8 mouse cellular contexts compared by ENCODE assay signal in genomic region chr15:81860471-81861135, GRCm38 (mm10). TPM values are rescaled to one million over a fixed set of nuclear protein-coding genes. Genes with fewer than 3 reads are reported as not detected.
DNase-seq lines count a peak whose midpoint lies in the region; ATAC-seq and TF ChIP-seq lines count a peak whose summit lies in the region.

No protein-coding gene starts in this region.

- peak overlapping the region; percentile 43 for H3K4me3 ChIP-seq in heart, adult 2 months
- H3K4me3 ChIP-seq in forebrain, embryonic 12.5 days (replicated peaks) = no peak overlapping the region
- no peak overlapping the region for H3K4me3 ChIP-seq in midbrain, embryonic 12.5 days

- no peak overlapping the region for H3K9ac ChIP-seq in heart, adult 2 months (ENCODE audit: low read depth, low read length)
- H3K9ac ChIP-seq in forebrain, embryonic 12.5 days = no peak overlapping the region
- no peak overlapping the region for H3K9ac ChIP-seq in midbrain, embryonic 12.5 days (replicated peaks)

- intact Hi-C loops in heart, adult 2 months (cut with DNase I) = no loop called here
- intact Hi-C loops in heart, postnatal 25 days (cut with DNase I) = no loop called here

- no peaks in the 10 kb centered on the region for H3K9me3 ChIP-seq in forebrain, embryonic 12.5 days
- no peaks in the 10 kb centered on the region for H3K9me3 ChIP-seq in midbrain, embryonic 12.5 days

- no peak for ATAC-seq in forebrain, embryonic 12.5 days (ENCODE audit: low FRiP score)
- ATAC-seq in midbrain, embryonic 12.5 days (ENCODE audit: low FRiP score, low read depth) = no peak
- ATAC-seq in activated CD4-positive, CD25-positive, alpha-beta regulatory T cell, adult 4 months = no peak

- peak; percentile 43; the same call in 1 of the 2 replicates for TF ChIP-seq POLR2A in heart, adult 2 months (IDR thresholded peaks at IDR 0.05; ENCODE audit: insufficient read depth, low read depth, low read length)

- TF ChIP-seq CTCF in heart, adult 2 months (IDR thresholded peaks at IDR 0.05) = no peak

- H3K4me2 ChIP-seq in forebrain, embryonic 12.5 days = peak overlapping the region; percentile 96; the same call in 1 of the 2 replicates
- peak overlapping the region; percentile 96 for H3K4me2 ChIP-seq in midbrain, embryonic 12.5 days (replicated peaks)

- peak overlapping the region; percentile 100 for H3K27ac ChIP-seq in heart, adult 2 months
- no peak overlapping the region; the same call in 1 of the 2 replicates for H3K27ac ChIP-seq in forebrain, embryonic 12.5 days
- H3K27ac ChIP-seq in midbrain, embryonic 12.5 days (replicated peaks) = peak overlapping the region; percentile 15; the same call in 1 of the 2 replicates

- peaks cover 3% of the 10 kb centered on the region for H3K79me2 ChIP-seq in heart, adult 2 months (replicated peaks; ENCODE audit: control insufficient read depth, insufficient read depth, low read length)

- no peaks in the 10 kb centered on the region for H3K36me3 ChIP-seq in heart, adult 2 months (ENCODE audit: control insufficient read depth, insufficient read depth, low read length)
- peaks cover 19% of the 10 kb centered on the region for H3K36me3 ChIP-seq in forebrain, embryonic 12.5 days (replicated peaks)
- H3K36me3 ChIP-seq in midbrain, embryonic 12.5 days = peaks cover 19% of the 10 kb centered on the region

- WGBS in heart, adult 2 months = 24% methylated on average over 8 of the region's 8 CpGs
- 42% methylated on average over 8 of the region's 8 CpGs for WGBS in forebrain, embryonic 12.5 days
- WGBS in midbrain, embryonic 12.5 days = 53% methylated on average over 8 of the region's 8 CpGs

- no peak for TF ChIP-seq EP300 in heart, adult 2 months (IDR thresholded peaks at IDR 0.05; ENCODE audit: insufficient read depth, low read depth, low read length)

- no peaks in the 10 kb centered on the region for H3K27me3 ChIP-seq in heart, adult 2 months (ENCODE audit: control insufficient read depth, insufficient read depth, low read length)
- no peaks in the 10 kb centered on the region for H3K27me3 ChIP-seq in forebrain, embryonic 12.5 days
- H3K27me3 ChIP-seq in midbrain, embryonic 12.5 days = no peaks in the 10 kb centered on the region

- DNase-seq in heart, adult 2 months = peak; percentile 44 to 51
- no peak for DNase-seq in heart, postnatal 25 days (ENCODE audit: low spot score)
- peak; percentile 41 for DNase-seq in NIH3T3 (ENCODE audit: low read depth)
- DNase-seq in kidney, postnatal 10 days = peak; percentile 42
- DNase-seq in retina, postnatal 1 day = no peak

- H3K4me1 ChIP-seq in heart, adult 2 months (ENCODE audit: control insufficient read depth, insufficient read depth, low read length) = no peaks in the 10 kb centered on the region
- H3K4me1 ChIP-seq in forebrain, embryonic 12.5 days = peaks cover 25% of the 10 kb centered on the region
- H3K4me1 ChIP-seq in midbrain, embryonic 12.5 days = peaks cover 21% of the 10 kb centered on the region

RNA-seq across cellular contexts. Expression of gene Tob2, which starts 2.0 kb away (rescaled TPM):
- total RNA-seq in heart, adult 2 months (2021) = 100 to 1,000 TPM; 101 to 114 TPM
- polyA plus RNA-seq in heart, adult 2 months (2012; rRNA removed) = 39.4 and 49.7 TPM in 2 replicates
- 10 to 100 TPM; 66.9 to 95.5 TPM for total RNA-seq in heart, postnatal 25 days (2021)
- 24.4 and 24.8 TPM in 2 replicates for polyA plus RNA-seq in forebrain, embryonic 12.5 days (2016; fragmentation: Nextera tagmentation; extraction: Ambion mirVana)
- 20.9 and 22.2 TPM in 2 replicates for polyA plus RNA-seq in midbrain, embryonic 12.5 days (2016; fragmentation: Nextera tagmentation; extraction: Ambion mirVana)
- 10 to 100 TPM; 25.8 to 45.6 TPM for polyA plus RNA-seq in activated CD4-positive, CD25-positive, alpha-beta regulatory T cell, adult 4 months (2017; shearing (Covaris generic))

RNA-seq across cellular contexts. Expression of gene Phf5a, which starts 11.1 kb away (rescaled TPM):
- total RNA-seq in heart, adult 2 months (2021) = 10 to 100 TPM; 30.2 to 36.5 TPM
- 30.2 and 39.1 TPM in 2 replicates for polyA plus RNA-seq in heart, adult 2 months (2012; rRNA removed)
- total RNA-seq in heart, postnatal 25 days (2021) = 10 to 100 TPM; 29.7 to 38.0 TPM
- polyA plus RNA-seq in forebrain, embryonic 12.5 days (2016; fragmentation: Nextera tagmentation; extraction: Ambion mirVana) = 138 and 140 TPM in 2 replicates
- polyA plus RNA-seq in midbrain, embryonic 12.5 days (2016; fragmentation: Nextera tagmentation; extraction: Ambion mirVana) = 129 and 133 TPM in 2 replicates
- 100 to 1,000 TPM in 1 of 2 experiments, 10 to 100 TPM in 1; 91.8 to 102 TPM for polyA plus RNA-seq in activated CD4-positive, CD25-positive, alpha-beta regulatory T cell, adult 4 months (2017; shearing (Covaris generic))

RNA-seq across cellular contexts. Expression of gene Aco2, which starts 11.5 kb away (rescaled TPM):
- total RNA-seq in heart, adult 2 months (2021) = 1,000 to 10,000 TPM; 1,810 to 2,215 TPM
- polyA plus RNA-seq in heart, adult 2 months (2012; rRNA removed) = 2,076 and 2,628 TPM in 2 replicates
- 1,000 to 10,000 TPM; 2,060 to 2,092 TPM for total RNA-seq in heart, postnatal 25 days (2021)
- 184 and 185 TPM in 2 replicates for polyA plus RNA-seq in forebrain, embryonic 12.5 days (2016; fragmentation: Nextera tagmentation; extraction: Ambion mirVana)
- polyA plus RNA-seq in midbrain, embryonic 12.5 days (2016; fragmentation: Nextera tagmentation; extraction: Ambion mirVana) = 170 and 177 TPM in 2 replicates
- polyA plus RNA-seq in activated CD4-positive, CD25-positive, alpha-beta regulatory T cell, adult 4 months (2017; shearing (Covaris generic)) = 100 to 1,000 TPM in 1 of 2 experiments, 10 to 100 TPM in 1; 84.4 to 105 TPM

RNA-seq across cellular contexts. Expression of gene Tef, which starts 58.4 kb away (rescaled TPM):
- total RNA-seq in heart, adult 2 months (2021) = 100 to 1,000 TPM in 1 of 2 experiments, 10 to 100 TPM in 1; 46.7 to 127 TPM
- 76.7 and 100 TPM in 2 replicates for polyA plus RNA-seq in heart, adult 2 months (2012; rRNA removed)
- 100 to 1,000 TPM in 1 of 2 experiments, 10 to 100 TPM in 1; 64.1 to 135 TPM for total RNA-seq in heart, postnatal 25 days (2021)
- polyA plus RNA-seq in forebrain, embryonic 12.5 days (2016; fragmentation: Nextera tagmentation; extraction: Ambion mirVana) = 25.8 and 27.2 TPM in 2 replicates
- polyA plus RNA-seq in midbrain, embryonic 12.5 days (2016; fragmentation: Nextera tagmentation; extraction: Ambion mirVana) = 30.5 and 32.4 TPM in 2 replicates
- 1 to 10 TPM; 5.2 to 7.3 TPM for polyA plus RNA-seq in activated CD4-positive, CD25-positive, alpha-beta regulatory T cell, adult 4 months (2017; shearing (Covaris generic))

Comparison
In these comparisons a context has a peak if more than half of its experiments do, and no peak if none do; other contexts are left out.
1. DNase-seq: peak in heart, adult 2 months (2 of 2), NIH3T3 (single experiment) and kidney, postnatal 10 days (single experiment); none in heart, postnatal 25 days (single experiment) and retina, postnatal 1 day (single experiment).
2. RNA of gene Aco2, which starts 11.5 kb away (polyA plus RNA-seq): 2,076 to 2,628 TPM in heart, adult 2 months; 184 to 185 TPM in forebrain, embryonic 12.5 days, 170 to 177 TPM in midbrain, embryonic 12.5 days and 84.4 to 105 TPM in activated CD4-positive, CD25-positive, alpha-beta regulatory T cell, adult 4 months; every median in the first group is over 10 times any median in the second.